Mouse (Mus musculus): ENCODE measurements at regions not wholly inside any gene's neighbourhood (a gene's known extent, or its start where the extent isn't known, plus 50 kb on each side); places are given as distances from the start of the nearest gene placed in this dataset.

DNA sequence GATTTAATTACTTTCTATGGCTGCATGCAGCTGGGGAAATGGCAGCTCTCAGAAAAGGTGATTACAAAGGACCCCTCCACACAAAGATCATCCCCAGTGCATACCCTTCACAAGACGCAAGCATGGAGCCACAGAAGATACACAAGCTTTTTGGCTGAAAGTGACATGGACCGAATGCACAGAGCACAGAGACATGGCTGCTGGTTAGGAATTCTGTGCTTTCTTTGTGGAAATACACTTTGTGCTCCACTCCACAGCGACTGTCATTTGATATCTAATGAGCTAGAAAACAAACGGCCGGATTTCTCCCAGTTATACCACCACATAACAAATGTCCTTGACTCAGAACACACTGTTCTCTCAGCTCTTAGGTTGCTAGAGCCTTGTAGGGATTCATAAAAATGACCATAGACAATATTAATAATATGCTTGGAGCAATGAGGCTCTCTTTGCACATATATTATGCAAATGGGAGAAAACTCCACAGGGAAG lies 132.1 kb upstream of the Fat4 start:
- DNase-seq (no peak), ATAC-seq (no peak)
- Histone ChIP-seq H3K27me3 (ENCODE audit: insufficient read depth, low read length) (no peaks in the 10 kb centered on the region), H3K9me3 (ENCODE audit: low read length) (no peaks in the 10 kb centered on the region), H3K4me2 (ENCODE audit: low read depth, low read length) (no peak overlapping the region), H3K4me3 (ENCODE audit: low read depth, low read length) (no peak overlapping the region), H3K27ac (ENCODE audit: low read depth) (no peak overlapping the region), H3K4me1 (ENCODE audit: insufficient read depth) (no peaks in the 10 kb centered on the region), H3K36me3 (replicated peaks; ENCODE audit: insufficient read depth, low read length) (no peaks in the 10 kb centered on the region), H3K9ac (replicated peaks) (no peak overlapping the region)
- WGBS (ENCODE audit: insufficient replicate concordance), result 70% methylated on average over 5 of the region's 5 CpGs
- TF ChIP-seq EP300 (IDR thresholded peaks at IDR 0.05; ENCODE audit: low read depth) (no peak), CTCF (IDR thresholded peaks at IDR 0.05; ENCODE audit: low read depth) (no peak)

DNA sequence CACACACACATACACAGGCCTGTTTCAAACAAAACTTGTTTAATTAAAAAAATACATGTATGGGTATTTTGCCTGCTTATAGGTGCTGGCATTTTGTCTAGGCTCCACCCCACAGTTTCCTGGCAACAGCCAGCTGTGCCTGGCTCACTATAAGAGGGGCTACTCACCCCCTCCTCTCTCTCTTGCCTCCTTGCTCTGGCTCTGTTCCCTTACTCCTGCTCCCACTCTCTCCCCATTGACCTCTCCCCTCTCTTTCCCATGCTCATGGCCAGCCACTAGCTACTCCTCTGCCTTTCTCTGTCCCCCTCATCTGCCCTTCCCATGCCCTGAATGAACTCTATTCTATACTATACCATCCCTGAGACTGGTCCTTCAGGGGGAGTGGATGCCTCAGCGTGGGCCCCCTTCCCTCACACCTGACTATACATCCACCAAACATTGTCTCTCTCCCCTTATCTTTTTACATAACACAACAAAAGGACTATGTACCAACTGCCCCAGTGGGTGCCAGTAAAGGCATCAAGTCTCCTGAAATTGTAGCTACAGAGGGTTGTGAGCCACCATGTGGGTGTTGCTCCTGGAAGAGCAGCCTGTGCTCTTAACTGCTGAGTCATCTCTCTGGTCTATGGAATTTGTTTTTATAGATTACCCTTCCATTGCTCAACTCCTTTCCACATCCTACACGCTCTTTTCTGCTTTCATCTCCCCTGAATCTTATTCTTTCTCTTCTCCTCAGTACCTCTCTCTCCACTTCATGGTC lies 133.1 kb upstream of the Fat4 start:
- 61% methylated on average over 2 of the region's 2 CpGs for WGBS (ENCODE audit: insufficient replicate concordance)
- no peak overlapping the region for H3K4me3 ChIP-seq (ENCODE audit: low read depth, low read length)
- DNase-seq, result no peak
- ATAC-seq, result no peak
- H3K9ac ChIP-seq (replicated peaks), result no peak overlapping the region
- no peak overlapping the region for H3K27ac ChIP-seq (ENCODE audit: low read depth)
- H3K4me2 ChIP-seq (ENCODE audit: low read depth, low read length), result no peak overlapping the region
- no peaks in the 10 kb centered on the region for H3K36me3 ChIP-seq (replicated peaks; ENCODE audit: insufficient read depth, low read length)
- H3K9me3 ChIP-seq (ENCODE audit: low read length), result no peaks in the 10 kb centered on the region
- no peaks in the 10 kb centered on the region for H3K27me3 ChIP-seq (ENCODE audit: insufficient read depth, low read length)
- TF ChIP-seq CTCF (IDR thresholded peaks at IDR 0.05; ENCODE audit: low read depth), result no peak
- no peak for TF ChIP-seq EP300 (IDR thresholded peaks at IDR 0.05; ENCODE audit: low read depth)
- no peaks in the 10 kb centered on the region for H3K4me1 ChIP-seq (ENCODE audit: insufficient read depth)

DNA sequence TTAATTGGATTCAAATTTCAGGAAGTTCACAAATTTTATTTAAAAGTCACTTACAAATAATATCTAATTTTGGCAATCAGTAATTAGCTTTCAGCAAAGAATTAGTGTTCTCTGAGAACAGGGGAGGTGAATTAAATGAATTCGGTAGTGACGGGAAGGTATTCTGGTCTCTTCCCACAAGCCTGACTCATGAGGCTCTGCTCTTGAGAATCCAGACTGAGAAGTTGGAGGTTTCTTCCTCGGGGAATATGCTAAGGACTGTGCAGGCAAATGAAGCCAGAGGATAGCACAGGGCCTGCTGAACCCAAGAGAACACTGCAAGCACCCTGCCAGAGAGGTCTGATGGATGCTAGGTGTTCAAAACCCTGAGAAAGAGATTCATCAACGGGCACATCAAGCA lies 144.6 kb upstream of the Fat4 start:
- Histone ChIP-seq H3K9ac (replicated peaks) (no peak overlapping the region), H3K9me3 (ENCODE audit: low read length) (no peaks in the 10 kb centered on the region), H3K27ac (ENCODE audit: low read depth) (no peak overlapping the region), H3K36me3 (replicated peaks; ENCODE audit: insufficient read depth, low read length) (no peaks in the 10 kb centered on the region), H3K27me3 (ENCODE audit: insufficient read depth, low read length) (no peaks in the 10 kb centered on the region), H3K4me2 (ENCODE audit: low read depth, low read length) (no peak overlapping the region), H3K4me3 (ENCODE audit: low read depth, low read length) (no peak overlapping the region), H3K4me1 (ENCODE audit: insufficient read depth) (no peaks in the 10 kb centered on the region)
- ATAC-seq (no peak), DNase-seq (no peak)
- WGBS (ENCODE audit: insufficient replicate concordance), result 70% methylated on average over 4 of the region's 4 CpGs
- TF ChIP-seq EP300 (IDR thresholded peaks at IDR 0.05; ENCODE audit: low read depth), result no peak
- no peak for TF ChIP-seq CTCF (IDR thresholded peaks at IDR 0.05; ENCODE audit: low read depth)

DNA sequence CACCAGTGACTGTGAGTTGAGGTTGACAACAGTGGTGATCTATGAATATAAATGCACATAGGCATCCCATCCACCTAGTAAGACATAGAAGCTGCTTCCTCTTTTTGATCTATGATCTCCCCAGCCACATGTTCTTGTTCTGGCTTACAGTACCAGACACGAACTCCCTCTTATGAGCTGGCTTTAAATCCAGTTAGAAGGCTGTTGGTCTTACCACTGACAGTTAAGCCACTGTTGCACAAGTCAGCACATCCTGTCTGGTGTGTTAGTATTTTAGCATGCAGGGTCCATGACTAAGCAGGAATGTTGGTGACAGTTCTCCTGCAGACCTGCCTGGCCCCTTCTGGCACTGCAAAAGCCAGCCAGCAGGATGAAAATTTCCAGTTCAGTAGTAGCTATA lies 164.1 kb upstream of the Fat4 start:
- TF ChIP-seq CTCF (IDR thresholded peaks at IDR 0.05; ENCODE audit: low read depth), result no peak
- no peak for TF ChIP-seq EP300 (IDR thresholded peaks at IDR 0.05; ENCODE audit: low read depth)
- no peaks in the 10 kb centered on the region for H3K4me1 ChIP-seq (ENCODE audit: insufficient read depth)
- no peaks in the 10 kb centered on the region for H3K9me3 ChIP-seq (ENCODE audit: low read length)
- H3K36me3 ChIP-seq (replicated peaks; ENCODE audit: insufficient read depth, low read length), result no peaks in the 10 kb centered on the region
- H3K9ac ChIP-seq (replicated peaks), result no peak overlapping the region
- H3K4me2 ChIP-seq (ENCODE audit: low read depth, low read length), result no peak overlapping the region
- no peaks in the 10 kb centered on the region for H3K27me3 ChIP-seq (ENCODE audit: insufficient read depth, low read length)
- H3K27ac ChIP-seq (ENCODE audit: low read depth), result no peak overlapping the region
- DNase-seq, result no peak
- no peak for ATAC-seq
- H3K4me3 ChIP-seq (ENCODE audit: low read depth, low read length), result no peak overlapping the region
- WGBS (ENCODE audit: insufficient replicate concordance), result 33% methylated on average over 1 of the region's 1 CpGs

DNA sequence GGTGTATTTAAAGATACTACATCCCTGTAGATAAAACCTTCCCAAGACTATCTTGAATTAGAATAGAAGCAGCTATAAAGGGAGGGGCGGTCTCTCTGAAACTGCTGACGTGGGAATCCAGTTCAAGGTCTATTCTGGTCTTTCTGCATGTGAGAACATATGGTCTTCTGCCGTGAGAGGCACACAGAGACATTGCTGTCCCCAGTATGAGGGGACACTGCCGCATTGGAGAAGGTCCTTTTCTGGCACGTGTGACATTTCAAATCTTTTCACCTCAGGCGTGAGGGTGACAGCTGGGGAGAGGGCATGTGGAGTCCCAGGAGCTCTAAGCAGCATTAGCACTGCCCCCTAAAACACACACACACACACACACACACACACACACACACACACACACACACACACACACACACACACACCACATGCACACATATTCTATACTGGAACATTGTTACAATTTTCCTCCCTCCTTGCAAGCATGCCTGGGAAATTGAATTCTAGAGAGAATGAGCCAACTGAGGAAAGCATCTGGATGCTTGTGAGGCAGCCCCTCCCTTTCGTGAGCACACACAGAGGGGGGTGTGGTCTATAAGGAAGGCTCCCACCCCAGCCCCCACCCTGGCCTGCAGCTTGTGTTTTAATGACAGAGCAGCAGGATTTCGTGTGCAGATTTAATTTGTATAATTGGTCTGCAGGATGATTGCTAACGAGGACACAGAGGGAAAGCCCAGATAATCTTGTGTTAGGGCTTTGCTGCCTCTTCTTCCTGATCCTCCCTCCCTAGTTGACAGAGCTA lies 174.5 kb upstream of the Fat4 start:
- Histone ChIP-seq H3K27me3 (ENCODE audit: insufficient read depth, low read length) (no peaks in the 10 kb centered on the region), H3K4me3 (ENCODE audit: low read depth, low read length) (no peak overlapping the region), H3K36me3 (replicated peaks; ENCODE audit: insufficient read depth, low read length) (no peaks in the 10 kb centered on the region), H3K9ac (replicated peaks) (no peak overlapping the region), H3K9me3 (ENCODE audit: low read length) (no peaks in the 10 kb centered on the region), H3K27ac (ENCODE audit: low read depth) (no peak overlapping the region), H3K4me1 (ENCODE audit: insufficient read depth) (no peaks in the 10 kb centered on the region), H3K4me2 (ENCODE audit: low read depth, low read length) (no peak overlapping the region)
- 46% methylated on average over 9 of the region's 9 CpGs for WGBS (ENCODE audit: insufficient replicate concordance)
- ATAC-seq (no peak), DNase-seq (no peak)
- TF ChIP-seq CTCF (IDR thresholded peaks at IDR 0.05; ENCODE audit: low read depth) (no peak), EP300 (IDR thresholded peaks at IDR 0.05; ENCODE audit: low read depth) (no peak)

DNA sequence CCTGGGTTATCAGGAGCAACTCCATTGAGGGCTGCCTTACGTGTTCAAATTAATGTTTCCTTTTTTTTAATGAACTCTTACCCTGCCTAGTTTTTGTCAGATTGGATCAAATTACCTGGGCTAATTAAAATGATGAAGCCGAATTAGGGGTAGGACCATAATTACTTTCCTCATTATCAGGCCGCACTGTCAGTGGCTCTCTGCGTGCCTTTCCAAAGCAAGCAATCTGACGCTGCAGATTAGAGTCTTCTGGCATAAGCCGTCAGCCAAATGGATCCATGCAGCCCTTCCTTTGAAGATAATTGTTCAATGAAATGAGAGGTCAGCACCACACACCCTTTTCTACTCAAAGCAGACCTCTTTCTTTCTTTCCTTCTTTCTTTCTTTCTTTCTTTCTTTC lies 175.5 kb upstream of the Fat4 start:
- no peak overlapping the region for H3K4me3 ChIP-seq (ENCODE audit: low read depth, low read length)
- no peak overlapping the region for H3K9ac ChIP-seq (replicated peaks)
- no peaks in the 10 kb centered on the region for H3K4me1 ChIP-seq (ENCODE audit: insufficient read depth)
- no peak for TF ChIP-seq CTCF (IDR thresholded peaks at IDR 0.05; ENCODE audit: low read depth)
- TF ChIP-seq EP300 (IDR thresholded peaks at IDR 0.05; ENCODE audit: low read depth), result no peak
- H3K27me3 ChIP-seq (ENCODE audit: insufficient read depth, low read length), result no peaks in the 10 kb centered on the region
- no peak overlapping the region for H3K27ac ChIP-seq (ENCODE audit: low read depth)
- WGBS (ENCODE audit: insufficient replicate concordance), result 54% methylated on average over 6 of the region's 6 CpGs
- no peak overlapping the region for H3K4me2 ChIP-seq (ENCODE audit: low read depth, low read length)
- H3K36me3 ChIP-seq (replicated peaks; ENCODE audit: insufficient read depth, low read length), result no peaks in the 10 kb centered on the region
- DNase-seq (no peak), ATAC-seq (no peak)
- H3K9me3 ChIP-seq (ENCODE audit: low read length), result no peaks in the 10 kb centered on the region
